Mouse (Mus musculus) ES-Bruce4 (cell line): ENCODE data around the gene Btbd10. TPM values are rescaled to one million over a fixed set of nuclear protein-coding genes. Genes with fewer than 3 reads are reported as not detected.

Experiments used
- H3K27ac ChIP-seq: 2 replicates; pipeline ENCODE4 v1.5.1; 2012; ENCODE audit warnings: low read length, inconsistent platforms; ENCODE audit not compliant: insufficient read depth
- H3K27me3 ChIP-seq: 2 replicates; pipeline ENCODE4 v1.6.1; 2012; ENCODE audit warnings: mild to moderate bottlenecking, low read length, inconsistent platforms; ENCODE audit not compliant: control insufficient read depth, poor library complexity, insufficient read depth, severe bottlenecking
- H3K36me3 ChIP-seq: 2 replicates; pipeline ENCODE4 v1.6.1; 2012; ENCODE audit warnings: inconsistent platforms, mild to moderate bottlenecking, low read length, moderate library complexity; ENCODE audit not compliant: control insufficient read depth, poor library complexity, insufficient read depth, severe bottlenecking
- H3K4me1 ChIP-seq: one replicate; pipeline ENCODE4 v1.8.1; 2011; ENCODE audit warnings: low read length; ENCODE audit not compliant: control insufficient read depth, insufficient read depth
- H3K4me3 ChIP-seq: 2 replicates; pipeline ENCODE4 v1.5.1; 2011; ENCODE audit warnings: low read depth, mild to moderate bottlenecking, low read length
- H3K9ac ChIP-seq: 2 replicates; pipeline ENCODE4 v1.6.1; 2012; ENCODE audit warnings: low read depth, mild to moderate bottlenecking, inconsistent platforms; ENCODE audit not compliant: poor library complexity, severe bottlenecking
- H3K9me3 ChIP-seq: replicated peaks from 2 replicates; pipeline ENCODE4 v1.6.1; 2012; ENCODE audit warnings: mild to moderate bottlenecking, low read length, inconsistent platforms; ENCODE audit not compliant: control insufficient read depth, poor library complexity, insufficient read depth, severe bottlenecking
- CTCF ChIP-seq: IDR thresholded peaks from one replicate; pipeline ENCODE4 v1.8.1; 2011; ENCODE audit warnings: low read depth, low read length
- EP300 ChIP-seq: IDR thresholded peaks from 2 replicates; pipeline ENCODE4 v1.6.1; 2011; ENCODE audit warnings: low read depth, low read length; ENCODE audit not compliant: insufficient read depth
- POLR2A ChIP-seq: IDR thresholded peaks from one replicate; pipeline ENCODE4 v1.8.1; 2011; ENCODE audit warnings: low read length; ENCODE audit not compliant: insufficient read depth
- polyA plus RNA-seq: library from polyadenylated mRNA; stranded (reverse); fragments of >200 nt; gene quantifications from 2 replicates; pipeline ENCODE4 v1.2.4, GENCODE M21; 2011; ENCODE audit warnings: low read depth; ENCODE audit not compliant: missing spikeins, insufficient read depth, insufficient read length

Btbd10 gene
- 28.8 and 31.4 TPM in 2 replicates for polyA plus RNA-seq

DNA sequence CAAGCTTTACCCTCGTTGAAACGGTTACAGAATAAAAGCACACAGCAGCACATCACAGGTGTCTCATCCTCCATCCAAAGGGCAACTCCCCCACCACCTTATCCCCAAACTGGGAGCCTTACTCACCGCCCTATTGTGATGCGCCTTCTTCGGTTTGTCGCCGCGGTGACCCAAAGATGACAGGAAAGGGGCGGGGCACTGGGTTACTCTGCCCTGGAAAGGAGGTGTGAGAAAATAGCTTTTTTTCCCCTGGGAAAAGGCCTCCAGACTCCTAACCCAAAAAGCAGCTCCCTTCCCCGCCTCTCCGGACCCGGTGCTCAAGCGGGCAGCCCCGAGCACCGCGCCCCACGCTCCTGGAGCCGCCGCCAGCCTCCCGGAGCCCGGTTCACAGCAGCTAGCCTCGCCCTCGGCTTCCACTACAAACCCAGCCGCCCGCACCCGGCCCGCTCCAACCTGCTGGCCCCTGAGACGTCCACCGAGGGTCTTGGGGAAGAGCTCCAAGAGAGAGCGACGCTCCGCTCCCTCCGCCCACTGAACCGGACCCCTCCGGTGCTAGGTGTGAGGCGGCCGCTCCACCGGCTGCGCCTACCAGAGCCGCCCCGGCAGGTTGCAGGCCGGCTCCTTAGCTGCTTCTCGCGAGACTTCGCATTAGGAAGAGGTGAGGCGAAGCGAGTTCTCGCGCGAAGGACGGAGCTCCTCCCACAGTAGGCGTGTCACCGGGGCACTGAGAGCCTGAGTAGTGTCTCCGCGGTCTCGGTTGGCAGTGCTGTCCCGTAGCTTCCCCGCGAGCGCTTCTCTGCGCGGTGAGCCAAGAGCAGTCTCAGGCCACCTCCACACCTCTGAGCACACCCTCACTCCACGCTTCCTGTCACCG is at the start of gene Btbd10:
Btbd10 (minus strand) TSS at position 647 of the 874 bp plus-strand sequence.
- Histone ChIP-seq H3K4me3 (peak within 1 kb of the TSS; percentile 86), H3K9me3 (no peaks in the 10 kb centered on the region), H3K36me3 (no peaks in the 10 kb centered on the region), H3K27ac (peak within 1 kb of the TSS; percentile 46; the same call in 1 of the 2 replicates), H3K27me3 (no peaks in the 10 kb centered on the region), H3K4me1 (no peaks in the 10 kb centered on the region), H3K9ac (peak within 1 kb of the TSS; percentile 79)
- TF ChIP-seq POLR2A = peak; percentile 98
- 0 out of 2 replicates have a peak, but pooled peaks have one; percentile 34 for TF ChIP-seq EP300
- no peak for TF ChIP-seq CTCF

DNA sequence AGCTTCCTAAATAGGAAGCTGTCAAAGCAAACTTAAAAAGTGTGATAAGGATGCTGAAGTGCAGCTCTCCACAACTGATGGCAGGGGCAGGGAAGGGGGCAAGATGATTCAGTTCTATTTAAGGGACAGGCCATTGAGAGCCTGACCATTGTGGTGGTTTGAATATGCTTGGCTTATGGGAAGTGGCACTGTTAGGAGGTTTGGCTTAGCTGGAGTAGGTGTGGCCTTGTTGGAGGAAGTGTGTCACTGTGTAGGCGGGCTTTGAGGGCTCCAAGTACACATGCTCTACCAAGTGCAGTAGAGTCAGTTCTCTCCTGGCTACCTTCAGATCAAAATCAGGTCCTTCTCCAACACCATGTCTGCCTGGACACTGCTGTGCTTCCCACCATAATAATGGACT is 47.3 kb upstream of the Btbd10 start:
- no peaks in the 10 kb centered on the region for H3K27me3 ChIP-seq
- no peak overlapping the region for H3K4me3 ChIP-seq
- no peaks in the 10 kb centered on the region for H3K9me3 ChIP-seq
- no peak overlapping the region for H3K9ac ChIP-seq
- no peak for TF ChIP-seq CTCF
- TF ChIP-seq POLR2A = no peak
- TF ChIP-seq EP300 = no peak
- H3K4me1 ChIP-seq = no peaks in the 10 kb centered on the region
- H3K27ac ChIP-seq = no peak overlapping the region
- no peaks in the 10 kb centered on the region for H3K36me3 ChIP-seq

DNA sequence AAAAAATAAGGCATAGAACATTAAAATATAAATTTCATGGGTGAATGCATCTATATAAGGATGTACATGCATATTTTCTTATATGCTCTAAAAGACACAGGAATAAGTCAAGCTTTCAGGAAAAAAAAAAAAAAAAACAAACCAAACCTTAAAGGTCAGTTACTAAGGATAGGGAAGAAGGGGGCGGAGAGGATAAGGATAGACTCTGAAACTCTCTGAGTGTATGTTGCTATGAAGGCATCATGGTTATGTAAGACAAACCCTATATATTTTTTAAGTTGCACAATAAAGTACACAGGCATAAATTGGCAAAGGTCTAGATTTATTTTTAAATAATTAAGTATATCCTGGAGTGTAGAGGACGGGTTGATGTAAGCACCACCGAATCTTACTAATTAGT is 46.1 kb upstream of the Btbd10 start:
- no peak overlapping the region for H3K9ac ChIP-seq
- no peak overlapping the region for H3K27ac ChIP-seq
- no peaks in the 10 kb centered on the region for H3K9me3 ChIP-seq
- H3K4me3 ChIP-seq = no peak overlapping the region
- no peaks in the 10 kb centered on the region for H3K36me3 ChIP-seq
- TF ChIP-seq POLR2A (no peak), EP300 (no peak), CTCF (no peak)
- H3K27me3 ChIP-seq = no peaks in the 10 kb centered on the region
- H3K4me1 ChIP-seq = no peaks in the 10 kb centered on the region

DNA sequence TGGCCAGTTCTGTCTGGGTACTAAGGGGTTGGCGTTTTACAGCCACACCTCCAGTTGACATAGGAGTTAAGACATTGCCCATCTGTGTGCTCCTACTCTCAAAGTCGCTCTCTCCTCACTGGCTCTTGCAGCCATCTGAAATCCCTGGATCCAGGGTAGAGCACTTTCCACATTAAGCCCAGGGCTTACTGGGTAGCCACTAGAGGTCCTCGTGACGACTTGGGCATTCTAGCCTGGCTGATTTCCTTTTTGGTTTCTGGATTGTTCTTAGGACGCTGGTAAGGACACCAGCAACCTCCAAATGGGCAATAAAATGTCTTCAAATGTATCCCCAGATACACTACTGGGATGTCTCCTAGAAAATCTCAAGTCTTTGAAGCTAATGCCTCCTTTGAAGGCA is 39.5 kb upstream of the Btbd10 start:
- H3K4me3 ChIP-seq = no peak overlapping the region
- H3K9ac ChIP-seq = no peak overlapping the region
- no peaks in the 10 kb centered on the region for H3K27me3 ChIP-seq
- no peak overlapping the region for H3K27ac ChIP-seq
- TF ChIP-seq CTCF (peak; percentile 36), POLR2A (no peak)
- H3K9me3 ChIP-seq = no peaks in the 10 kb centered on the region
- H3K4me1 ChIP-seq = no peaks in the 10 kb centered on the region
- H3K36me3 ChIP-seq = no peaks in the 10 kb centered on the region

DNA sequence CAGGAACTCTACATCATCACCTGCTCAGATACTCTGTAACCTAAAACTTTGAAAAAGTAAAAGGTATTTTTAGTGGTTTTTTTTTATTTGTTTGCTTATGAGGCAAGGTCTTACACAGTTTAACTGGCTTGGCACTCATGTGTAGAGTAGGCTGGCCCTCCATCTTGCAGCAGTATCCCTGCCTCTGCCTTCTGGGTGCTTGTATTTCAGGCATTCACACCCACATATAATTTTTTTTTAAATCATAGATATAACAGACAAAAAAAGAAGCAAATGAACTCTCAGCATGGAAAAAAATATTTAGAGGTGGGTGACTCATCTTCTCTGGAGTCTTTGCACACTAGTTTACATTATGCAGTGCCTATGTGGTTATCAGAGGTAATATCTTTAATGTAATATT is 28.9 kb upstream of the Btbd10 start:
- Histone ChIP-seq H3K4me3 (no peak overlapping the region), H3K9ac (no peak overlapping the region), H3K27me3 (no peaks in the 10 kb centered on the region), H3K27ac (no peak overlapping the region), H3K4me1 (no peaks in the 10 kb centered on the region), H3K36me3 (no peaks in the 10 kb centered on the region), H3K9me3 (no peaks in the 10 kb centered on the region)
- TF ChIP-seq CTCF (no peak), POLR2A (no peak), EP300 (no peak)

GRCm38 (mm10) chr7:113396661-113397060 is 27.5 kb upstream of the Btbd10 start:
- H3K9me3 ChIP-seq = no peaks in the 10 kb centered on the region
- no peaks in the 10 kb centered on the region for H3K27me3 ChIP-seq
- no peaks in the 10 kb centered on the region for H3K36me3 ChIP-seq
- no peak overlapping the region for H3K4me3 ChIP-seq
- no peak overlapping the region for H3K27ac ChIP-seq
- no peaks in the 10 kb centered on the region for H3K4me1 ChIP-seq
- TF ChIP-seq POLR2A (no peak), EP300 (no peak), CTCF (no peak)
- H3K9ac ChIP-seq = no peak overlapping the region
